19 mouse cellular contexts compared by ENCODE assay signal in the genomic region with DNA sequence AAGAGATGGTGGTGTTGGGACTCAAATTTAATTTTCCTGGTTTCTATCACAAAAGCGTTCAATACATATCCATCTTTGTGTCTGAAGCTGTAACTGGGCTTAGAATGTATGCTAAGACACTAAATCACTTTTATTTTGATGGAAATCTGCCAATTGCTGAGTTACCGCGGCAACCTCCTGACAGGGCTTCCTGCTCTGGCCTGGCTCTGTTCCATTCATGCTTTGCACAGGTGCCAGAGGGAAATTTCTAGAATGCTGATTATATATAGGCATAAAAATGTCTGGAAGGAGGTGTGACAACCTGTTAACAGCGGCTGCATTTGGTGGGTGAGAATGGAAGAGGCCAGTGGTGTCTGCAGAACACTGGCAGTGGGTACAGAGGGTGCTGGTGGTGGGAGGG. TPM values are rescaled to one million over a fixed set of nuclear protein-coding genes. Genes with fewer than 3 reads are reported as not detected.
DNase-seq lines count a peak whose midpoint lies in the region; ATAC-seq and TF ChIP-seq lines count a peak whose summit lies in the region.
"Had no signal": no experiment of that assay in that cellular context is flagged by ENCODE, and none has a peak within 500 bp of the region (broad histone marks: within the 10 kb centered on the region; RNA-seq: fewer than 3 reads in every experiment).

No protein-coding gene starts in this region.

- TF ChIP-seq POLR2A in MEL (IDR thresholded peaks at IDR 0.05; ENCODE audit: control insufficient read depth in 1 of 2, insufficient read depth in 1 of 2, low read depth in 1 of 2, low read length in 2 of 2, poor library complexity in 1 of 2): no peak

- no peaks in the 10 kb centered on the region for H3K9me3 ChIP-seq in limb, embryonic 13.5 days
- H3K9me3 ChIP-seq in limb, embryonic 10.5 days (replicated peaks): no peaks in the 10 kb centered on the region
- no peaks in the 10 kb centered on the region for H3K9me3 ChIP-seq in MEL (replicated peaks; ENCODE audit: insufficient read depth, low read length)
- H3K9me3 ChIP-seq: hindbrain, embryonic 13.5 days; liver, embryonic 13.5 days; stomach, embryonic 15.5 days had no signal

- H3K27me3 ChIP-seq in limb, embryonic 13.5 days: peaks cover 6% of the 10 kb centered on the region; the same call in 1 of the 2 replicates
- peaks cover 3% of the 10 kb centered on the region; the same call in 1 of the 2 replicates for H3K27me3 ChIP-seq in limb, embryonic 10.5 days (ENCODE audit: low read depth, poor library complexity, severe bottlenecking)
- H3K27me3 ChIP-seq in MEL (ENCODE audit: control insufficient read depth in 1 of 2, insufficient read depth in 2 of 2, low read length in 2 of 2): no peaks in the 10 kb centered on the region
- H3K27me3 ChIP-seq: CH12.LX; Patski; stomach, embryonic 15.5 days had no signal

- WGBS in limb, embryonic 13.5 days: 32% methylated on average over 4 of the region's 4 CpGs
- WGBS in limb, embryonic 10.5 days: 90% methylated on average over 4 of the region's 4 CpGs

- no peak overlapping the region for H3K4me2 ChIP-seq in limb, embryonic 13.5 days (replicated peaks)
- H3K4me2 ChIP-seq: hindbrain, embryonic 13.5 days; liver, embryonic 13.5 days; stomach, embryonic 15.5 days had no signal

- intact Hi-C loops in heart, postnatal 36 days (cut with DNase I): no loop called here

- no peak overlapping the region for H3K9ac ChIP-seq in limb, embryonic 13.5 days
- no peak overlapping the region for H3K9ac ChIP-seq in MEL (ENCODE audit: control insufficient read depth, low read depth, low read length, poor library complexity, severe bottlenecking)
- H3K9ac ChIP-seq: hindbrain, embryonic 13.5 days; liver, embryonic 13.5 days; stomach, embryonic 15.5 days had no signal

- no peak for TF ChIP-seq EP300 in MEL (IDR thresholded peaks at IDR 0.05; ENCODE audit: low read depth in 1 of 2, low read length in 2 of 2)

- H3K36me3 ChIP-seq in limb, embryonic 13.5 days: no peaks in the 10 kb centered on the region
- no peaks in the 10 kb centered on the region for H3K36me3 ChIP-seq in limb, embryonic 10.5 days
- H3K36me3 ChIP-seq in MEL (ENCODE audit: control insufficient read depth in 1 of 2, insufficient read depth in 2 of 2, low read length in 2 of 2): peaks cover 0 to 4% of the 10 kb centered on the region in 2 experiments; a peak in 2 of 4 replicates
- H3K36me3 ChIP-seq: hindbrain, embryonic 13.5 days; liver, embryonic 13.5 days; stomach, embryonic 15.5 days had no signal

- ATAC-seq in limb, embryonic 13.5 days (ENCODE audit: low FRiP score, low read depth): peak; percentile 62
- ATAC-seq: Patski had no signal

- peaks cover 23% of the 10 kb centered on the region for H3K4me1 ChIP-seq in limb, embryonic 13.5 days
- H3K4me1 ChIP-seq in limb, embryonic 10.5 days: peaks cover 12% of the 10 kb centered on the region
- H3K4me1 ChIP-seq in MEL (ENCODE audit: control insufficient read depth in 1 of 2, insufficient read depth in 2 of 2, low read length in 2 of 2): peaks cover 0 to 4% of the 10 kb centered on the region in 2 experiments; a peak in 3 of 4 replicates
- H3K4me1 ChIP-seq: liver, embryonic 13.5 days; stomach, embryonic 15.5 days had no signal

- TF ChIP-seq CTCF in MEL (IDR thresholded peaks at IDR 0.05 in 2 of 3, conservative IDR thresholded peaks at IDR 0.05 in 1 of 3; ENCODE audit: control insufficient read depth in 1 of 3, insufficient read depth in 1 of 3, low read depth in 2 of 3, low read length in 3 of 3, poor library complexity in 1 of 3, severe bottlenecking in 1 of 3): no peak

- no peak for TF ChIP-seq RAD21 in MEL (IDR thresholded peaks at IDR 0.05; ENCODE audit: low read depth, low read length)

- H3K4me3 ChIP-seq in limb, embryonic 13.5 days: no peak overlapping the region
- H3K4me3 ChIP-seq in limb, embryonic 10.5 days: no peak overlapping the region
- no peak overlapping the region for H3K4me3 ChIP-seq in MEL (ENCODE audit: control insufficient read depth in 1 of 2, insufficient read depth in 1 of 2, low read depth in 2 of 2, low read length in 2 of 2)
- H3K4me3 ChIP-seq: hindbrain, embryonic 13.5 days; liver, embryonic 13.5 days; myocyte; stomach, embryonic 15.5 days had no signal

- no peaks in the 10 kb centered on the region for H3K79me2 ChIP-seq in MEL (ENCODE audit: control insufficient read depth, insufficient read depth, low read length, poor library complexity)

- peak; percentile 1 for DNase-seq in heart, adult 8-10 months (ENCODE audit: low spot score)
- no peak for DNase-seq in heart, postnatal 36 days
- no peak for DNase-seq in limb, embryonic 10.5 days (ENCODE audit: low spot score)
- DNase-seq in MEL (ENCODE audit: low read depth, low spot score): peak; percentile 52
- peak; percentile 14 for DNase-seq in brain, adult 2 months (ENCODE audit: low read depth, low spot score)
- no peak for DNase-seq in frontal cortex, postnatal 10 days (ENCODE audit: low spot score in 2 of 2)
- DNase-seq: cerebellum, adult 9-10 months; liver, embryonic 13.5 days; lung, postnatal 14 days; right cerebral cortex, adult 18-20 months had no signal

- peak overlapping the region; percentile 33; the same call in 1 of the 2 replicates for H3K27ac ChIP-seq in limb, embryonic 13.5 days
- H3K27ac ChIP-seq in limb, embryonic 10.5 days: no peak overlapping the region
- no peak overlapping the region for H3K27ac ChIP-seq in MEL (ENCODE audit: control insufficient read depth, low read depth, low read length)
- H3K27ac ChIP-seq: hindbrain, embryonic 13.5 days; liver, embryonic 13.5 days; stomach, embryonic 15.5 days had no signal

TF ChIP-seq in MEL, 35 proteins besides CTCF, POLR2A, EP300 and RAD21:
- TF ChIP-seq NRF1 (IDR thresholded peaks at IDR 0.05; ENCODE audit: insufficient read depth, low read depth, low read length, poor library complexity, severe bottlenecking) (no peak), KAT2A (conservative IDR thresholded peaks at IDR 0.05; ENCODE audit: low read depth, low read length) (no peak), TCF12 (IDR thresholded peaks at IDR 0.05; ENCODE audit: low read depth, low read length) (no peak), E2F4 (IDR thresholded peaks at IDR 0.05; ENCODE audit: borderline replicate concordance, low read depth, low read length) (no peak), JUND (IDR thresholded peaks at IDR 0.05; ENCODE audit: low read depth, low read length) (no peak)

RNA-seq across cellular contexts. Expression of a gene that starts 18.8 kb away (rescaled TPM):
- not detected for total RNA-seq in heart, adult 8-10 months (2022)
- not detected for total RNA-seq in heart, postnatal 36 days (2021)
- not detected in 2 replicates for polyA plus RNA-seq in limb, embryonic 13.5 days (2015; fragmentation: Nextera tagmentation; extraction: Ambion mirVana)
- 0.03 TPM in 1 of 2 replicates, not detected in the other for polyA plus RNA-seq in limb, embryonic 10.5 days (2016; fragmentation: Nextera tagmentation; extraction: Ambion mirVana)
- not detected in 2 replicates for total RNA-seq in MEL (2012; rRNA removed)
- under 1 TPM in 1 of 2 experiments, not detected in 1; 0.01 TPM for polyA plus RNA-seq in MEL (2012; ENCODE audit: insufficient read depth in 1 of 2, insufficient read length in 2 of 2, low read depth in 1 of 2, low replicate concordance in 2 of 2, missing spikeins in 1 of 2)
- total RNA-seq: layer of hippocampus, postnatal 25 days; left cerebral cortex, postnatal 25 days had no signal
- polyA plus RNA-seq: heart, embryonic 14.5 days; liver, embryonic 13.5 days had no signal

RNA-seq across cellular contexts. Expression of a gene that starts 44.6 kb away (rescaled TPM):
- total RNA-seq in heart, adult 8-10 months (2022): not detected
- total RNA-seq in heart, postnatal 36 days (2021): not detected
- polyA plus RNA-seq in limb, embryonic 13.5 days (2015; fragmentation: Nextera tagmentation; extraction: Ambion mirVana): not detected in 2 replicates
- polyA plus RNA-seq in limb, embryonic 10.5 days (2016; fragmentation: Nextera tagmentation; extraction: Ambion mirVana): 0.15 TPM in 1 of 2 replicates, not detected in the other
- total RNA-seq in MEL (2012; rRNA removed): not detected in 2 replicates
- not detected for polyA plus RNA-seq in MEL (2012; ENCODE audit: insufficient read depth in 1 of 2, insufficient read length in 2 of 2, low read depth in 1 of 2, low replicate concordance in 2 of 2, missing spikeins in 1 of 2)
- total RNA-seq: layer of hippocampus, postnatal 25 days; left cerebral cortex, postnatal 25 days had no signal
- polyA plus RNA-seq: heart, embryonic 14.5 days; liver, embryonic 13.5 days; Patski; stomach, embryonic 15.5 days had no signal

Comparison
In these comparisons a context has a peak if more than half of its experiments do, and no peak if none do; other contexts are left out.
1. DNase-seq: peak in heart, adult 8-10 months (single experiment), MEL (single experiment) and brain, adult 2 months (single experiment); none in heart, postnatal 36 days (0 of 2), limb, embryonic 10.5 days (single experiment) and frontal cortex, postnatal 10 days (0 of 2).